Mouse (Mus musculus) c-Kit-positive CD71-negative TER-119-negative erythroid progenitor cells, embryonic 14.5 days (primary cell): ENCODE results near the gene Ppp1r14a.

Experiments
- DNase-seq: peaks from one replicate; pipeline ENCODE4 v3.0.0-alpha.2; 2013; ENCODE audit warnings: low read depth

The Ppp1r14a gene

GRCm38 (mm10) chr7:29279924-29280323 is 9.2 kb upstream of the Ppp1r14a start:
- DNase-seq, result no peak

- DNase-seq, result no peak
Measured at GRCm38 (mm10) chr7:29280801-29281200, 8.3 kb upstream of the Ppp1r14a start.

GRCm38 (mm10) chr7:29281201-29282073 is 7.7 kb upstream of the Ppp1r14a start, which contains the start of gene Spint2:
Gene Spint2, minus strand, starts transcription at chr7:29281912.
- DNase-seq, result peak; percentile 20

- DNase-seq, result no peak
Measured at GRCm38 (mm10) chr7:29282074-29282554, 7.0 kb upstream of the Ppp1r14a start.

GRCm38 (mm10) chr7:29283876-29284275 is 5.2 kb upstream of the Ppp1r14a start:
- DNase-seq, result no peak

- DNase-seq, result no peak
Measured at GRCm38 (mm10) chr7:29284523-29284922, 4.6 kb upstream of the Ppp1r14a start.

GRCm38 (mm10) chr7:29287481-29287880 is 1.6 kb upstream of the Ppp1r14a start:
- no peak for DNase-seq

- DNase-seq, result no peak
Measured at GRCm38 (mm10) chr7:29288079-29288478, 1.0 kb upstream of the Ppp1r14a start.

- no peak for DNase-seq
Measured at GRCm38 (mm10) chr7:29289856-29290255, 748 bp downstream of the Ppp1r14a start.

- DNase-seq, result no peak
Measured at GRCm38 (mm10) chr7:29290691-29291485, 1.8 kb downstream of the Ppp1r14a start.

- no peak for DNase-seq
Measured at GRCm38 (mm10) chr7:29291616-29292457, 2.7 kb downstream of the Ppp1r14a start.

GRCm38 (mm10) chr7:29292458-29293098 is 3.5 kb downstream of the Ppp1r14a start:
- DNase-seq, result no peak

GRCm38 (mm10) chr7:29293131-29294065 is 4.3 kb downstream of the Ppp1r14a start:
- no peak for DNase-seq

GRCm38 (mm10) chr7:29294111-29294761 is 5.1 kb downstream of the Ppp1r14a start:
- DNase-seq, result no peak

GRCm38 (mm10) chr7:29295861-29296647 is 6.9 kb downstream of the Ppp1r14a start:
- no peak for DNase-seq

GRCm38 (mm10) chr7:29296998-29297397 is 7.9 kb downstream of the Ppp1r14a start:
- DNase-seq, result no peak

- DNase-seq, result no peak
Measured at GRCm38 (mm10) chr7:29301127-29301566, 12.0 kb downstream of the Ppp1r14a start.

- no peak for DNase-seq
Measured at GRCm38 (mm10) chr7:29302641-29303040, 13.5 kb downstream of the Ppp1r14a start.
